Mouse (Mus musculus): Measurements from ENCODE around the gene Vmn2r106. TPM values are rescaled to one million over a fixed set of nuclear protein-coding genes. Genes with fewer than 3 reads are reported as not detected.

Gene Vmn2r106
- polyA plus RNA-seq (2015; fragmentation: Nextera tagmentation; extraction: Ambion mirVana) = not detected in 2 replicates

GRCm38 (mm10) chr17:20285453-20285852 is at the start of gene Vmn2r106:
Gene Vmn2r106, minus strand, starts transcription at chr17:20285553.
- H3K4me3 ChIP-seq (replicated peaks) = no peak within 1 kb of the TSS
- no peak for ATAC-seq (ENCODE audit: low read depth)

GRCm38 (mm10) chr17:20305790-20306189 is 20.4 kb upstream of the Vmn2r106 start:
- DNase-seq = no peak
- Histone ChIP-seq H3K27ac (no peak overlapping the region), H3K4me1 (replicated peaks) (no peaks in the 10 kb centered on the region), H3K9me3 (replicated peaks) (no peaks in the 10 kb centered on the region), H3K36me3 (no peaks in the 10 kb centered on the region), H3K4me3 (replicated peaks) (no peak overlapping the region), H3K9ac (no peak overlapping the region), H3K27me3 (no peaks in the 10 kb centered on the region), H3K4me2 (no peak overlapping the region)
- 79% methylated on average over 1 of the region's 1 CpGs for WGBS (ENCODE audit: insufficient replicate concordance)
- no peak for ATAC-seq (ENCODE audit: low read depth)

More at GRCm38 (mm10) chr17:20285453-20285852, at the start of gene Vmn2r106:
- Histone ChIP-seq H3K27me3 (no peaks in the 10 kb centered on the region), H3K27ac (no peak within 1 kb of the TSS), H3K4me1 (replicated peaks) (no peaks in the 10 kb centered on the region), H3K9ac (no peak within 1 kb of the TSS), H3K9me3 (replicated peaks) (no peaks in the 10 kb centered on the region), H3K36me3 (no peaks in the 10 kb centered on the region), H3K4me2 (no peak within 1 kb of the TSS)
- no peak for DNase-seq
- 41% methylated on average over 1 of the region's 1 CpGs for WGBS (ENCODE audit: insufficient replicate concordance)

- H3K4me1 ChIP-seq (replicated peaks) = no peaks in the 10 kb centered on the region
- no peak for ATAC-seq (ENCODE audit: low read depth)
- no peak overlapping the region for H3K4me3 ChIP-seq (replicated peaks)
- no peak overlapping the region for H3K27ac ChIP-seq
- H3K9ac ChIP-seq = no peak overlapping the region
- H3K9me3 ChIP-seq (replicated peaks) = no peaks in the 10 kb centered on the region
- DNase-seq = no peak
- H3K27me3 ChIP-seq = no peaks in the 10 kb centered on the region
- no peaks in the 10 kb centered on the region for H3K36me3 ChIP-seq
- H3K4me2 ChIP-seq = no peak overlapping the region
These were observed 1.6 kb upstream of the Vmn2r106 start for GRCm38 (mm10) chr17:20286906-20287305.

- Histone ChIP-seq H3K4me1 (replicated peaks) (no peaks in the 10 kb centered on the region), H3K4me2 (no peak overlapping the region), H3K36me3 (no peaks in the 10 kb centered on the region), H3K9ac (no peak overlapping the region), H3K4me3 (replicated peaks) (no peak overlapping the region), H3K9me3 (replicated peaks) (0 out of 2 replicates have a peak, but pooled peaks cover 3% of the 10 kb centered on the region), H3K27me3 (no peaks in the 10 kb centered on the region), H3K27ac (no peak overlapping the region)
- WGBS (ENCODE audit: insufficient replicate concordance) = 42% methylated on average over 4 of the region's 4 CpGs
- ATAC-seq (ENCODE audit: low read depth) (no peak), DNase-seq (no peak)
These were observed 29.8 kb downstream of the Vmn2r106 start for GRCm38 (mm10) chr17:20255522-20255921.

- Histone ChIP-seq H3K4me2 (no peak within 1 kb of the TSS), H3K36me3 (no peaks in the 10 kb centered on the region), H3K4me1 (replicated peaks) (no peaks in the 10 kb centered on the region), H3K4me3 (replicated peaks) (no peak within 1 kb of the TSS), H3K9ac (no peak within 1 kb of the TSS), H3K9me3 (replicated peaks) (no peaks in the 10 kb centered on the region), H3K27me3 (no peaks in the 10 kb centered on the region), H3K27ac (no peak within 1 kb of the TSS)
- DNase-seq (no peak), ATAC-seq (ENCODE audit: low read depth) (no peak)
- 41% methylated on average over 2 of the region's 2 CpGs for WGBS (ENCODE audit: insufficient replicate concordance)
These were observed 50.4 kb downstream of the Vmn2r106 start, which contains the start of gene Vmn2r105 for GRCm38 (mm10) chr17:20234952-20235351. Gene Vmn2r105, minus strand, starts transcription at chr17:20235052.

Other genes starting within 250 kb of the Vmn2r106 start
- not detected in 2 replicates for gene Vmn2r104, start 237.2 kb downstream of the Vmn2r106 start, polyA plus RNA-seq (2015; fragmentation: Nextera tagmentation; extraction: Ambion mirVana)
- not detected in 2 replicates for gene Fpr-rs7, start 171.3 kb downstream of the Vmn2r106 start, polyA plus RNA-seq (2015; fragmentation: Nextera tagmentation; extraction: Ambion mirVana)
- not detected in 2 replicates for gene Fpr-rs6, start 102.5 kb downstream of the Vmn2r106 start, polyA plus RNA-seq (2015; fragmentation: Nextera tagmentation; extraction: Ambion mirVana)
- gene Vmn2r105, start 50.5 kb downstream of the Vmn2r106 start, polyA plus RNA-seq (2015; fragmentation: Nextera tagmentation; extraction: Ambion mirVana) = not detected in 2 replicates
- not detected in 2 replicates for gene Vmn2r107, start 59.7 kb upstream of the Vmn2r106 start, polyA plus RNA-seq (2015; fragmentation: Nextera tagmentation; extraction: Ambion mirVana)
- not detected in 2 replicates for gene Vmn1r224, start 128.6 kb upstream of the Vmn2r106 start, polyA plus RNA-seq (2015; fragmentation: Nextera tagmentation; extraction: Ambion mirVana)
- not detected in 2 replicates for gene Vmn2r108, start 195.8 kb upstream of the Vmn2r106 start, polyA plus RNA-seq (2015; fragmentation: Nextera tagmentation; extraction: Ambion mirVana)
- not detected in 2 replicates for gene Vmn1r225, start 212.6 kb upstream of the Vmn2r106 start, polyA plus RNA-seq (2015; fragmentation: Nextera tagmentation; extraction: Ambion mirVana)

Data from liver, embryonic 13.5 days (tissue).